Mouse (Mus musculus): ENCODE results near the gene Cep78. TPM values are rescaled to one million over a fixed set of nuclear protein-coding genes. Genes with fewer than 3 reads are reported as not detected.

Gene Cep78
- polyA plus RNA-seq, 2 experiments: 16.0 to 22.5 TPM

DNA sequence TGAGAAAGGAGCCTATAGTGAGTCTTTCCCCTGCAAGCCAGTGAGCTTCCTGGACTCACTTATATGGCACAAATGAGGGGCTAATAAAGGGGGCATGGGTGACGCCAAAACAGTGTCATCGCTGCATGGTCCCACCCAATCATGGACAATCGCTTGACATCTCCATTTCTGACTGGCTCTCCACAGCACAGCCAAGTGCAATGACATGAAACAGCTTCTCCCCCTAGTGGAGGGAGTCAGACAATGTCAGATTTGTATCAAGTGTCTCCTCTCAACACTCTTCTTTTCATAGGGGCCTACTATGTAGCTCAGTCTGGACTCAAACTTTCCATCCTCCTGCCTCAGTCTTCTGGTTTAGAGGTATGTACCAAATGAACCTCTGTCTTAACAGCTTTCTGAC is 19.7 kb downstream of the Cep78 start:
- DNase-seq (ENCODE audit: low spot score) (peak; percentile 64), ATAC-seq (ENCODE audit: low FRiP score, low read depth) (peak; percentile 41; the same call in 1 of the 2 replicates)
- no peak overlapping the region for H3K9ac ChIP-seq (ENCODE audit: low read depth, low read length, severe bottlenecking)
- no peak overlapping the region for H3K4me3 ChIP-seq (replicated peaks; ENCODE audit: low read length)
- no peak for TF ChIP-seq POLR2A (IDR thresholded peaks at IDR 0.05; ENCODE audit: borderline replicate concordance, extremely low read depth, insufficient read depth, insufficient read length)
- H3K27ac ChIP-seq (replicated peaks; ENCODE audit: low read depth, low read length): no peak overlapping the region
- no peaks in the 10 kb centered on the region for H3K9me3 ChIP-seq (ENCODE audit: control insufficient read depth, low read length)
- no peaks in the 10 kb centered on the region for H3K4me1 ChIP-seq (ENCODE audit: control insufficient read depth, insufficient read depth, low read length)
- H3K36me3 ChIP-seq (ENCODE audit: control insufficient read depth, insufficient read depth, low read length): peaks cover 59% of the 10 kb centered on the region
- no peak overlapping the region for H3K4me2 ChIP-seq (replicated peaks; ENCODE audit: low read depth, low read length, severe bottlenecking)
- H3K27me3 ChIP-seq (ENCODE audit: control insufficient read depth, insufficient read depth, low read length): no peaks in the 10 kb centered on the region
- WGBS: 70% methylated on average over 3 of the region's 3 CpGs

DNA sequence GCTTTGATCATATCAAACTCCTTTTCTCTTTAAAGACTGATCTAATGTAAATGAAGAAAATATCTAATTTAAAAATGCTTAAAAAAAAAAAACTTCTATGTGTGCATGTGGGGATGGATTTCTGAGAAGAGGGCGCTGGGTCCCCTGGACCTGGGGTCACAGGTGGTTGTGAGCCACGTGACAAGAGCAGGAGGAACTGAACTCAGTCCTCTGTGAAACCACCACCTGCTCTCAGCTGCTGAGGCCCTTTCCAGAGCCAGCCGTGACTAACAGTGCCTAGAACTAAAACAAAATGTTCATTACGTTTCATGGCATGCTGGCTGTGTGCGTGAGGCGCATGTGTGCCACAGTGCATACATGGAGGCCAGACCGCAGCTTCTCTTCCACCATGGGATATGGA is 20.3 kb downstream of the Cep78 start:
- Histone ChIP-seq H3K4me1 (ENCODE audit: control insufficient read depth, insufficient read depth, low read length) (no peaks in the 10 kb centered on the region), H3K27ac (replicated peaks; ENCODE audit: low read depth, low read length) (no peak overlapping the region), H3K9ac (ENCODE audit: low read depth, low read length, severe bottlenecking) (no peak overlapping the region), H3K4me2 (replicated peaks; ENCODE audit: low read depth, low read length, severe bottlenecking) (no peak overlapping the region), H3K27me3 (ENCODE audit: control insufficient read depth, insufficient read depth, low read length) (no peaks in the 10 kb centered on the region), H3K9me3 (ENCODE audit: control insufficient read depth, low read length) (no peaks in the 10 kb centered on the region), H3K4me3 (replicated peaks; ENCODE audit: low read length) (no peak overlapping the region), H3K36me3 (ENCODE audit: control insufficient read depth, insufficient read depth, low read length) (peaks cover 55% of the 10 kb centered on the region)
- WGBS: 92% methylated on average over 7 of the region's 7 CpGs
- no peak for TF ChIP-seq POLR2A (IDR thresholded peaks at IDR 0.05; ENCODE audit: borderline replicate concordance, extremely low read depth, insufficient read depth, insufficient read length)
- no peak for ATAC-seq (ENCODE audit: low FRiP score, low read depth)
- DNase-seq (ENCODE audit: low spot score): no peak

DNA sequence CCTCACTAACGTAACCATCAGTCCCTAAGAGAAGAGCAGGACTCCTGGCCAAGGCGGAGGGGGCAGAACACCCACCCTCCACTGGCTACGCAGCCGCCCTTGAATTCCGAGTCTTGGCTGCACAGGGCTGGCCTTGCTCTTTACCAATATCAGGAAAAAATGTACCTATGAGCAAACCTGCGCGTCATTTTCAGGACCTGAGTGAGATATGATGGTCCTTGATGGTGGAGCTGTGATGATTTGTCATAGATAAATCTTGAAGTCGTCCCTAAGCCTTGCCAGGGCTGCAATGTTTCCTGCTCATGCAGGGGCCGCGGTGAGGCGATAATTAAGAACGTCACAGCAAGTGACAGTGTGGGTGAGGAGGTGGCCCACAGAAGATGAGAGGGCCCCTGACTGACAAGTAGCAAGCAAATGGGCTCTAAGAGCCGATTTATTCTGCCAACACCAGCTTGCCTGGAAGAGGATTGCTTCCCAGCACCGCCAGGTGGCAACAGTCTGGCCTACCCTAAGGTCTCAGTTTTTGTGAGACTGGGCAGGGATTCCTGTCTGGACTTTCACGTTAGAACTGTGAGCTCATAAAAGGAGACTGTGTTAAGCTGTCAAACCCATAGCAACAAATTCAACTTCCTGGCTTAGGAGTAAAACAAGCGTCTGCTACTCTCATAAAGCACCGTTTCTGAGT is 21.6 kb downstream of the Cep78 start:
- Histone ChIP-seq H3K4me1 (ENCODE audit: control insufficient read depth, insufficient read depth, low read length) (no peaks in the 10 kb centered on the region), H3K36me3 (ENCODE audit: control insufficient read depth, insufficient read depth, low read length) (peaks cover 53% of the 10 kb centered on the region), H3K9ac (ENCODE audit: low read depth, low read length, severe bottlenecking) (no peak overlapping the region), H3K27me3 (ENCODE audit: control insufficient read depth, insufficient read depth, low read length) (no peaks in the 10 kb centered on the region), H3K9me3 (ENCODE audit: control insufficient read depth, low read length) (no peaks in the 10 kb centered on the region), H3K4me3 (replicated peaks; ENCODE audit: low read length) (no peak overlapping the region), H3K4me2 (replicated peaks; ENCODE audit: low read depth, low read length, severe bottlenecking) (no peak overlapping the region), H3K27ac (replicated peaks; ENCODE audit: low read depth, low read length) (no peak overlapping the region)
- ATAC-seq (ENCODE audit: low FRiP score, low read depth) (no peak), DNase-seq (ENCODE audit: low spot score) (no peak)
- WGBS: 82% methylated on average over 17 of the region's 17 CpGs
- no peak for TF ChIP-seq POLR2A (IDR thresholded peaks at IDR 0.05; ENCODE audit: borderline replicate concordance, extremely low read depth, insufficient read depth, insufficient read length)

DNA sequence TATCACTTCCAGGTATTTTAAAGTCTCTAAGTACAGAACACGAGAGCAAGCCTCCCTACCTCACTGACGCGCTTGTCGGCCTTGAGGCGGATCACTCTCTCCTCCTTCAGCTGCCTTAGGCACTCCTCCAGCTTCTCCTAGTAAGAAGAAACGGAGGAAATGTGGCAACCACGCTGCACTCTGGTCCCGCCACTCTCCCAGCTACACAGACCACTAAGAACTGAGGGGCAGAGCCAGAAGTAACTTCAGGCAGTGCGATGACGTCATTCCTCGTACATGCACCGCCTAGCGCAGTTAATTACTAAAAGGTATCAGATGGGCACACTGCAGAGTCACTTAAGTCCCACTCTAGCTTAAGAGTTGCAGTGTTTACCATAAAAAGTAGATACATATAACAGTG is 22.5 kb downstream of the Cep78 start:
- Histone ChIP-seq H3K4me3 (replicated peaks; ENCODE audit: low read length) (no peak overlapping the region), H3K27ac (replicated peaks; ENCODE audit: low read depth, low read length) (no peak overlapping the region), H3K4me2 (replicated peaks; ENCODE audit: low read depth, low read length, severe bottlenecking) (no peak overlapping the region), H3K4me1 (ENCODE audit: control insufficient read depth, insufficient read depth, low read length) (no peaks in the 10 kb centered on the region), H3K36me3 (ENCODE audit: control insufficient read depth, insufficient read depth, low read length) (peaks cover 53% of the 10 kb centered on the region), H3K9ac (ENCODE audit: low read depth, low read length, severe bottlenecking) (no peak overlapping the region), H3K27me3 (ENCODE audit: control insufficient read depth, insufficient read depth, low read length) (no peaks in the 10 kb centered on the region), H3K9me3 (ENCODE audit: control insufficient read depth, low read length) (no peaks in the 10 kb centered on the region)
- WGBS: 70% methylated on average over 13 of the region's 13 CpGs
- TF ChIP-seq POLR2A (IDR thresholded peaks at IDR 0.05; ENCODE audit: borderline replicate concordance, extremely low read depth, insufficient read depth, insufficient read length): no peak
- ATAC-seq (ENCODE audit: low FRiP score, low read depth): no peak
- no peak for DNase-seq (ENCODE audit: low spot score)

DNA sequence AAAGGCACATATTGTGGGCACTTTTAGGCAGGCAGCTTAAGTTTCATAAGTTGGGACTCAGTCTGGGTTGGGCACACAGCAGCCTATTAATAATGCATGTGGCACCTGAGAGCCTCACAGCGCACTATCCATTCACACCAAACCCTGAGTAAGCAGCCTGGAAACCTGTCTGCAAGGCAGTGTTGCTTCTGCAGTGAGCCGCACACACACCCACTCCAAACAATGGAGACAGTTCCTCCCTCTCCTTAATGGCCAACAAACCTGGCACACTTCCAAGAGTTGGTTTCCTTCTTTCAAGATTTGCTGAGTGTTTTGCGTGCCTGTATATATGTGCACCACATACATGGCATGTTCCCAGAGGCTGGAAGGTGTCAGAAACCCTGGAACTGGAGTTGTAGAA is 34.6 kb downstream of the Cep78 start:
- TF ChIP-seq POLR2A (IDR thresholded peaks at IDR 0.05; ENCODE audit: borderline replicate concordance, extremely low read depth, insufficient read depth, insufficient read length): no peak
- no peak overlapping the region for H3K4me2 ChIP-seq (replicated peaks; ENCODE audit: low read depth, low read length, severe bottlenecking)
- no peak overlapping the region for H3K4me3 ChIP-seq (replicated peaks; ENCODE audit: low read length)
- ATAC-seq (ENCODE audit: low FRiP score, low read depth) (no peak), DNase-seq (ENCODE audit: low spot score) (no peak)
- H3K27ac ChIP-seq (replicated peaks; ENCODE audit: low read depth, low read length): no peak overlapping the region
- no peaks in the 10 kb centered on the region for H3K27me3 ChIP-seq (ENCODE audit: control insufficient read depth, insufficient read depth, low read length)
- peaks cover 6% of the 10 kb centered on the region for H3K36me3 ChIP-seq (ENCODE audit: control insufficient read depth, insufficient read depth, low read length)
- H3K4me1 ChIP-seq (ENCODE audit: control insufficient read depth, insufficient read depth, low read length): no peaks in the 10 kb centered on the region
- no peaks in the 10 kb centered on the region for H3K9me3 ChIP-seq (ENCODE audit: control insufficient read depth, low read length)
- WGBS: 82% methylated on average over 3 of the region's 3 CpGs
- no peak overlapping the region for H3K9ac ChIP-seq (ENCODE audit: low read depth, low read length, severe bottlenecking)
